Mouse (Mus musculus): Measurements from ENCODE around the gene Gm5447.

- TF ChIP-seq CTCF (IDR thresholded peaks at IDR 0.05; ENCODE audit: control insufficient read depth, insufficient read depth, insufficient read length) (no peak), FOSL1 (IDR thresholded peaks at IDR 0.05; ENCODE audit: insufficient read depth, low read length, poor library complexity, severe bottlenecking) (no peak)
Observed at GRCm38 (mm10) chr13:30949181-30949580, 24.8 kb upstream of the Gm5447 start.

All from C2C12 (cell line).